In genomic region chr7:30563906-30564280, GRCm38 (mm10) we compare ENCODE assay signal across 8 mouse cellular contexts. TPM values are rescaled to one million over a fixed set of nuclear protein-coding genes. Genes with fewer than 3 reads are reported as not detected.
DNase-seq lines count a peak whose midpoint lies in the region; ATAC-seq and TF ChIP-seq lines count a peak whose summit lies in the region.

No protein-coding gene starts in this region.

- peak overlapping the region; percentile 73 for H3K9ac ChIP-seq in kidney, embryonic 15.5 days

- H3K4me2 ChIP-seq in kidney, embryonic 15.5 days = peak overlapping the region; percentile 79

- H3K27ac ChIP-seq in kidney, embryonic 15.5 days = peak overlapping the region; percentile 97
- peak overlapping the region; percentile 86; the same call in 1 of the 2 replicates for H3K27ac ChIP-seq in bone marrow, adult 2 months (ENCODE audit: control insufficient read depth, insufficient read depth, low read depth, low read length, poor library complexity)

- ATAC-seq in kidney, embryonic 15.5 days (replicated peaks; ENCODE audit: low FRiP score) = no peak
- no peak for ATAC-seq in frontal cortex, adult (ENCODE audit: low TSS enrichment)

- H3K36me3 ChIP-seq in kidney, embryonic 15.5 days = peaks cover 48% of the 10 kb centered on the region

- H3K4me3 ChIP-seq in kidney, embryonic 15.5 days (replicated peaks) = peak overlapping the region; percentile 80
- peak overlapping the region; percentile 90 for H3K4me3 ChIP-seq in bone marrow, adult 2 months (replicated peaks; ENCODE audit: control insufficient read depth, low read depth, low read length)

- H3K4me1 ChIP-seq in kidney, embryonic 15.5 days = peaks cover 31% of the 10 kb centered on the region
- H3K4me1 ChIP-seq in bone marrow, adult 2 months (ENCODE audit: control insufficient read depth, insufficient read depth, low read length) = peaks cover 2% of the 10 kb centered on the region; the same call in 1 of the 2 replicates

- no peaks in the 10 kb centered on the region for H3K27me3 ChIP-seq in kidney, embryonic 15.5 days

- TF ChIP-seq CTCF in bone marrow, adult 2 months (IDR thresholded peaks at IDR 0.05; ENCODE audit: control insufficient read depth, insufficient read depth, low read length) = no peak

- TF ChIP-seq POLR2A in bone marrow, adult 2 months (IDR thresholded peaks at IDR 0.05; ENCODE audit: borderline replicate concordance, control insufficient read depth, low read depth, low read length) = no peak

- no peak for DNase-seq in kidney, adult 18-20 months
- peak; percentile 93 for DNase-seq in induced T-regulatory cell, adult 2 months (ENCODE audit: low read depth)
- DNase-seq in natural killer cell, adult 2 months (ENCODE audit: low spot score in 2 of 2) = peak; percentile 53 to 54
- DNase-seq in yolk sac, embryonic 10.5 days (ENCODE audit: low spot score) = no peak
- no peak for DNase-seq in kidney, adult 9 months

- H3K9me3 ChIP-seq in kidney, embryonic 15.5 days (replicated peaks) = no peaks in the 10 kb centered on the region

- WGBS in kidney, embryonic 15.5 days = 17% methylated on average over 6 of the region's 6 CpGs
- WGBS in bone marrow, adult 2 months = 35% methylated on average over 6 of the region's 6 CpGs

RNA-seq across cellular contexts. Expression of gene Psenen, which starts 0.5 kb away (rescaled TPM):
- polyA plus RNA-seq in kidney, embryonic 15.5 days (2015; fragmentation: Nextera tagmentation; extraction: Ambion mirVana) = 152 TPM in 2 replicates
- 50.7 and 98.9 TPM in 2 replicates for polyA plus RNA-seq in bone marrow, adult 2 months (2011; ENCODE audit: insufficient read depth, insufficient read length, low replicate concordance, missing spikeins)

RNA-seq across cellular contexts. Expression of gene Gm49396, which starts 0.7 kb away (rescaled TPM):
- 15.0 and 17.0 TPM in 2 replicates for polyA plus RNA-seq in kidney, embryonic 15.5 days (2015; fragmentation: Nextera tagmentation; extraction: Ambion mirVana)
- 7.6 and 11.0 TPM in 2 replicates for polyA plus RNA-seq in bone marrow, adult 2 months (2011; ENCODE audit: insufficient read depth, insufficient read length, low replicate concordance, missing spikeins)

RNA-seq across cellular contexts. Expression of gene U2af1l4, which starts 0.8 kb away (rescaled TPM):
- polyA plus RNA-seq in kidney, embryonic 15.5 days (2015; fragmentation: Nextera tagmentation; extraction: Ambion mirVana) = 94.8 and 102 TPM in 2 replicates
- polyA plus RNA-seq in bone marrow, adult 2 months (2011; ENCODE audit: insufficient read depth, insufficient read length, low replicate concordance, missing spikeins) = 28.8 and 71.1 TPM in 2 replicates

RNA-seq across cellular contexts. Expression of gene Igflr1, which starts 1.3 kb away (rescaled TPM):
- polyA plus RNA-seq in kidney, embryonic 15.5 days (2015; fragmentation: Nextera tagmentation; extraction: Ambion mirVana) = 3.8 and 6.0 TPM in 2 replicates
- polyA plus RNA-seq in bone marrow, adult 2 months (2011; ENCODE audit: insufficient read depth, insufficient read length, low replicate concordance, missing spikeins) = 11.3 and 15.7 TPM in 2 replicates

RNA-seq across cellular contexts. Expression of gene Lin37, which starts 4.3 kb away (rescaled TPM):
- polyA plus RNA-seq in kidney, embryonic 15.5 days (2015; fragmentation: Nextera tagmentation; extraction: Ambion mirVana) = 37.6 and 40.5 TPM in 2 replicates
- 22.2 and 47.7 TPM in 2 replicates for polyA plus RNA-seq in bone marrow, adult 2 months (2011; ENCODE audit: insufficient read depth, insufficient read length, low replicate concordance, missing spikeins)

Comparison
In these comparisons a context has a peak if more than half of its experiments do, and no peak if none do; other contexts are left out.
1. DNase-seq: peak in induced T-regulatory cell, adult 2 months (single experiment) and natural killer cell, adult 2 months (2 of 2); none in kidney, adult 18-20 months (single experiment), yolk sac, embryonic 10.5 days (single experiment) and kidney, adult 9 months (single experiment).